Mouse (Mus musculus): ENCODE measurements at regions not wholly inside any gene's neighbourhood (a gene's known extent, or its start where the extent isn't known, plus 50 kb on each side); places are given as distances from the start of the nearest gene placed in this dataset.
A peak's percentile ranks its signal among the peaks of the same experiment; 100 is the strongest.

GRCm38 (mm10) chr8:35877581-35877980 lies 112.0 kb downstream of the Gm19410 start:
- no peak for ATAC-seq (ENCODE audit: low FRiP score, low read depth)
- H3K4me2 ChIP-seq (replicated peaks), result no peak overlapping the region
- no peak overlapping the region for H3K27ac ChIP-seq
- no peaks in the 10 kb centered on the region for H3K9me3 ChIP-seq
- H3K36me3 ChIP-seq, result no peaks in the 10 kb centered on the region
- H3K4me3 ChIP-seq, result no peak overlapping the region
- H3K9ac ChIP-seq, result no peak overlapping the region
- 85% methylated on average over 2 of the region's 2 CpGs for WGBS
- peaks cover 15% of the 10 kb centered on the region for H3K4me1 ChIP-seq
- no peaks in the 10 kb centered on the region for H3K27me3 ChIP-seq (replicated peaks)

DNA sequence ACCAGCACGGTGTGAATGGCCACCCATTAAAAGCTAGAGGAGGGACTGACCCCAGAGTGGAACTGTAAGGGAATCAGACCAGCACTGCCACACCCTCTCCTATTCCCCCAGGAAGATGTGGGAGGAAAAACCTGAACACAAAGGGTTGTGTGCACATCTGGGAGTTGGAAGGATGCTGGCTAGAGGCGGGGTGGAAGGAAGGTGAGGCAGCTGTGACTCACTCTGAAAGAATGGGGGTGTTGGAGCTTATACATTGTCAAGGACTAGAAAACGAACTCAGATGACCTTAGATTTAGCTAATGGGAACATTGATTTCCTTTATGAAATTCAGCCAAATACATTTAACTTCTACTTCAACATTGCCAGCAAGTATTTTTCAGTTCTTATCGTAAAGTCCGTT lies 116.2 kb downstream of the Gm19410 start:
- no peaks in the 10 kb centered on the region for H3K36me3 ChIP-seq
- H3K4me3 ChIP-seq, result no peak overlapping the region
- H3K27me3 ChIP-seq (replicated peaks), result no peaks in the 10 kb centered on the region
- peaks cover 15% of the 10 kb centered on the region for H3K4me1 ChIP-seq
- no peak overlapping the region for H3K9ac ChIP-seq
- no peak overlapping the region for H3K27ac ChIP-seq
- ATAC-seq (ENCODE audit: low FRiP score, low read depth), result no peak
- 0 out of 2 replicates have a peak, but pooled peaks cover 5% of the 10 kb centered on the region for H3K9me3 ChIP-seq
- 73% methylated on average over 5 of the region's 5 CpGs for whole genome bisulfite sequencing
- no peak overlapping the region for H3K4me2 ChIP-seq (replicated peaks)

DNA sequence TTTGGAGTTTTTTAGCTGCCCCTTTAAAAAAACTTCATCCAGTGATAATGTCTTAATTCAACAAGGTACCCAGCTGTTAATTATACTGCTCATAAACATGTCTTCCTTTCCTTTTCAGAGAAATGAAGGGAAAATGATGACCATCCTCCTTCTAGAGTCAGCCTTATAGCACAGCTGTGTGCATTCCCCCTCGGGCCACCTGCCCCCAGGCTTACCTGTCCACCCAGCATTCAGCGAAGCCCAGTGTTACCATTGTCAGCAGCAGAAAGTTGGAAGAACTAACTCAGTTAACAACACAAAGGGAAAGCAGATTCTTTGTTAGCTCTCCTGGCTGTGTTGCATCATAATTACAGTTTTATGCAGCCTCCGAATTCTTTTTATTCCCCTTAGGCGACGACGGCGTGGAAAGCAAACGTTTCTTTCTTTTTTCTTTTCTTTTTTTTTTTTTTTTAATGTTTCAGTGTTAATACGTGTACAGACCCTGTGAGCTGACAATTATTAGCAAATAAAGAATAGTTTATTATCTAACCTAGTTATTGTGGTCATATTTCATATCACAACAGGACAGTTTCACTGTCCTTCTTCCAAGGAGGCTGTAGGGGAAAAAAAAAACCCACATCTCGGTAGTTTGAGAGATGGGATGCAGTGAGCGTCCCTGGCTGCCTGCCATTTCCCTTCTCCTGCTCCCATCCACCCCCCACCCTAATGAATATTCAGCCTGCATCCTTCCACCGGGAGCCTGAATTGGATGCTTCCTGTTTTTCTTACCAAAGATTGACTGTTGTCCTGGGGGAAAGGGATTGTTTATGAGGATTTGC lies 117.3 kb downstream of the Gm19410 start:
- no peaks in the 10 kb centered on the region for H3K36me3 ChIP-seq
- H3K27ac ChIP-seq, result 0 out of 2 replicates have a peak overlapping the region, but pooled peaks have one; percentile 26
- H3K4me2 ChIP-seq (replicated peaks), result peak overlapping the region; percentile 39
- ATAC-seq (ENCODE audit: low FRiP score, low read depth), result peak; percentile 86
- WGBS, result 14% methylated on average over 12 of the region's 12 CpGs
- H3K9me3 ChIP-seq, result 0 out of 2 replicates have a peak, but pooled peaks cover 5% of the 10 kb centered on the region
- H3K4me1 ChIP-seq, result peaks cover 15% of the 10 kb centered on the region
- no peaks in the 10 kb centered on the region for H3K27me3 ChIP-seq (replicated peaks)
- no peak overlapping the region for H3K4me3 ChIP-seq
- H3K9ac ChIP-seq, result no peak overlapping the region

DNA sequence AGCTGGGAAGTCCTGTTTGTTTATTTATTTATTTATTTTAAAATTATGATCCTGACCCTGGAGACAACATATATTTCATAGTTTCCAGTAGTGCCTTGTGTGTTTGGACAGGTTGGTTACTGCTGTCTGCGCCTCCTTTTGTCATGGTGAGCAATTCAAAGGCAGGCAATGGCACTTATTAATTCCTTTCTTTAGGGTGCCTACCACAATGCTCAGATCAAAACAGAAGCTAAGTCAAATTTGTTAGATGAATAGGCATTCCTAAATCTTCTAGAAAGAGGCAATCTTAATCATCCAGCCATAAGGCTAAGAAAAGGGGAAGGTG lies 117.8 kb downstream of the Gm19410 start:
- Histone ChIP-seq H3K27ac (0 out of 2 replicates have a peak overlapping the region, but pooled peaks have one; percentile 26), H3K27me3 (replicated peaks) (no peaks in the 10 kb centered on the region), H3K9ac (no peak overlapping the region), H3K4me1 (peaks cover 15% of the 10 kb centered on the region), H3K4me3 (no peak overlapping the region), H3K36me3 (no peaks in the 10 kb centered on the region), H3K4me2 (replicated peaks) (peak overlapping the region; percentile 39), H3K9me3 (0 out of 2 replicates have a peak, but pooled peaks cover 5% of the 10 kb centered on the region)
- WGBS, result 26% methylated on average over 1 of the region's 1 CpGs
- ATAC-seq (ENCODE audit: low FRiP score, low read depth), result peak; percentile 77

- Histone ChIP-seq H3K9ac (no peak overlapping the region), H3K27me3 (replicated peaks) (no peaks in the 10 kb centered on the region), H3K27ac (no peak overlapping the region), H3K4me2 (replicated peaks) (no peak overlapping the region), H3K36me3 (no peaks in the 10 kb centered on the region), H3K9me3 (0 out of 2 replicates have a peak, but pooled peaks cover 5% of the 10 kb centered on the region), H3K4me1 (peaks cover 15% of the 10 kb centered on the region), H3K4me3 (no peak overlapping the region)
- no peak for ATAC-seq (ENCODE audit: low FRiP score, low read depth)
- 77% methylated on average over 6 of the region's 6 CpGs for WGBS
Measured at GRCm38 (mm10) chr8:35884545-35884944, 119.0 kb downstream of the Gm19410 start.

DNA sequence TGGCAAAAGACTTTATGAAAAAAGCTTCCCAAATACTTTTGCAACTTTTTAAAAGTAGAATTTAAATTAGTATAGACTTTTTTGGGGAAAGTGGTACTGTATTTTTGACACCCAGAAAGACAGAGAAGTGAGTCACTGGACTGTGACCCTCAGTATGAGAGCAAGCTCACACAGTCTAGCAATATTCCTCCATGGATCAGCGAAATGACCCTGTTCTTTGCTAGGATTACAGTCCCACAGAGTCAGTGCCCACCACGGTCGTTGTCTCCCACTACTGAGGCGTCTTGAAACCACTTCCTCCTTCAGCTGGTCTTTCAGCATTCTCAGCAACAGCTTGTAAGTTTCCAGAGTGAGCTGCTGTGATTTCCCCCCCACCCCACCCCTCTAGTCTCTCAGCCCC lies 124.5 kb downstream of the Gm19410 start:
- no peak overlapping the region for H3K4me2 ChIP-seq (replicated peaks)
- H3K4me3 ChIP-seq, result no peak overlapping the region
- no peak for ATAC-seq (ENCODE audit: low FRiP score, low read depth)
- H3K27ac ChIP-seq, result no peak overlapping the region
- no peaks in the 10 kb centered on the region for H3K4me1 ChIP-seq
- no peak overlapping the region for H3K9ac ChIP-seq
- no peaks in the 10 kb centered on the region for H3K36me3 ChIP-seq
- H3K27me3 ChIP-seq (replicated peaks), result no peaks in the 10 kb centered on the region
- H3K9me3 ChIP-seq, result 0 out of 2 replicates have a peak, but pooled peaks cover 5% of the 10 kb centered on the region
- 77% methylated on average over 4 of the region's 4 CpGs for WGBS

GRCm38 (mm10) chr8:35891769-35892168 lies 126.2 kb downstream of the Gm19410 start:
- no peak overlapping the region for H3K9ac ChIP-seq
- H3K4me1 ChIP-seq, result no peaks in the 10 kb centered on the region
- no peak for ATAC-seq (ENCODE audit: low FRiP score, low read depth)
- H3K36me3 ChIP-seq, result no peaks in the 10 kb centered on the region
- H3K4me2 ChIP-seq (replicated peaks), result no peak overlapping the region
- no peak overlapping the region for H3K4me3 ChIP-seq
- H3K9me3 ChIP-seq, result no peaks in the 10 kb centered on the region
- H3K27me3 ChIP-seq (replicated peaks), result no peaks in the 10 kb centered on the region
- 76% methylated on average over 6 of the region's 6 CpGs for WGBS
- no peak overlapping the region for H3K27ac ChIP-seq

DNA sequence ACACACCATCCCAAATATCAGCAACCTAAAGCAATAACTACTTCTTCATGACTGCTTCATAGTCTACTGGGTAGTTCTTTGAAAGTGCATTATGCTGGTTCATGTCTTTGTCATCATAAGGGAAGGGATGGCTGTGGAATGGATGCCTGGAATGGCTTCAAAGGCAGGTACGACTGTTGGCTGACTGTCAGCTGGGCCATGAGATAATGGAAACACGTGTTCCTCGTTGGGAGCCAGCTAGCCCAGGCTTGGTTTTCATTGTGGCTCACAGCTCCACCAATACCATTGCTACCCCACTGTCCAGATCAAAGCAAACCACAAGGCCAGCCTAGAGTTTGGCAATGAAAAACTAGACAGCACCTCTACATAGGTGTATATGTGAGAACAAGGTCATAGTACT lies 132.9 kb downstream of the Gm19410 start:
- Histone ChIP-seq H3K4me3 (no peak overlapping the region), H3K4me1 (peaks cover 4% of the 10 kb centered on the region; the same call in 1 of the 2 replicates), H3K9me3 (no peaks in the 10 kb centered on the region), H3K4me2 (replicated peaks) (no peak overlapping the region), H3K9ac (no peak overlapping the region), H3K27me3 (replicated peaks) (no peaks in the 10 kb centered on the region), H3K36me3 (no peaks in the 10 kb centered on the region), H3K27ac (no peak overlapping the region)
- ATAC-seq (ENCODE audit: low FRiP score, low read depth), result no peak
- 88% methylated on average over 3 of the region's 3 CpGs for WGBS

- H3K36me3 ChIP-seq, result no peaks in the 10 kb centered on the region
- H3K4me2 ChIP-seq (replicated peaks), result no peak overlapping the region
- no peak overlapping the region for H3K9ac ChIP-seq
- no peak overlapping the region for H3K4me3 ChIP-seq
- H3K27ac ChIP-seq, result no peak overlapping the region
- WGBS, result 92% methylated on average over 7 of the region's 7 CpGs
- H3K4me1 ChIP-seq, result peaks cover 4% of the 10 kb centered on the region; the same call in 1 of the 2 replicates
- no peak for ATAC-seq (ENCODE audit: low FRiP score, low read depth)
- no peaks in the 10 kb centered on the region for H3K9me3 ChIP-seq
- H3K27me3 ChIP-seq (replicated peaks), result no peaks in the 10 kb centered on the region
Measured at GRCm38 (mm10) chr8:35901490-35901889, 135.9 kb downstream of the Gm19410 start.

DNA sequence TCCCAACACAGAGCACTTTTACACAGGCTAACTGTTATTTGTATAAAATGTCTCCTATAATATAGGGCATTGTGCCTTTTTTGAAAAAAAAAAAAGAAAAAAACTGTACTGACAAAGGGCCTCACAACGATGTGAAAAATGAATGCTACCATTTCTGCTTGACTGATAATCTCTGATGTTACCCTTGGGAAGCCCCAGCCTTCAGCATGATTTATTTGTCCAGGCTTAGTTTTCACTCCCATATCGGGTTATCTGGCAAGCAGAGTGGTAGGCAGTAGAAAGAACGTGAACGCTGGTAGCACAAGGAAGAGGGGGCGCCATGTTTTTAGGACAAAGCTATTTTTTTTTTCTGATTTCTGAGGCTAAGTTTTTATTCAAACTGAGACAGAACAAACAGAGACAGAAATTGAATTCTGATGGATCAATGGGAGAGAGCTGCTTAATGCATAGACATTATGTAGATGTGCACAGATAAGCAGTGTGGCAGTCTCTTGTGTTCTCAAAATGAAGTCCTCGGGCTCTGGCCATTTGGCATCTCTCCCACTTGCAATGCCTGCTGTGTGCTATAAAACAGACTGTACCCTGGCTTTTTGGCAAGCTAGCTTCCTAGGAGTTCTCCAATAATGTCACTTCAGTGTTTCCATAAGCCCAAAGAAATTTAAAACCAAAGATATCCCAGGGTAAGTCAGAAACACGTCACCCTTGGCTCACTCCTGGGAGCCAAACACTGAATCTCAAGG lies 139.3 kb downstream of the Gm19410 start:
- H3K36me3 ChIP-seq, result no peaks in the 10 kb centered on the region
- no peak overlapping the region for H3K4me2 ChIP-seq (replicated peaks)
- H3K9me3 ChIP-seq, result no peaks in the 10 kb centered on the region
- ATAC-seq (ENCODE audit: low FRiP score, low read depth), result no peak
- 55% methylated on average over 7 of the region's 7 CpGs for WGBS
- H3K27ac ChIP-seq, result peak overlapping the region; percentile 17; the same call in 1 of the 2 replicates
- H3K9ac ChIP-seq, result no peak overlapping the region
- no peaks in the 10 kb centered on the region for H3K4me1 ChIP-seq
- no peak overlapping the region for H3K4me3 ChIP-seq
- no peaks in the 10 kb centered on the region for H3K27me3 ChIP-seq (replicated peaks)

- Histone ChIP-seq H3K9ac (no peak overlapping the region), H3K9me3 (no peaks in the 10 kb centered on the region), H3K4me2 (replicated peaks) (no peak overlapping the region), H3K4me3 (no peak overlapping the region), H3K27me3 (replicated peaks) (no peaks in the 10 kb centered on the region), H3K36me3 (no peaks in the 10 kb centered on the region), H3K4me1 (no peaks in the 10 kb centered on the region), H3K27ac (no peak overlapping the region)
- 78% methylated on average over 2 of the region's 2 CpGs for whole genome bisulfite sequencing
- ATAC-seq (ENCODE audit: low FRiP score, low read depth), result no peak
Measured at GRCm38 (mm10) chr8:35907998-35908397, 142.4 kb downstream of the Gm19410 start.

DNA sequence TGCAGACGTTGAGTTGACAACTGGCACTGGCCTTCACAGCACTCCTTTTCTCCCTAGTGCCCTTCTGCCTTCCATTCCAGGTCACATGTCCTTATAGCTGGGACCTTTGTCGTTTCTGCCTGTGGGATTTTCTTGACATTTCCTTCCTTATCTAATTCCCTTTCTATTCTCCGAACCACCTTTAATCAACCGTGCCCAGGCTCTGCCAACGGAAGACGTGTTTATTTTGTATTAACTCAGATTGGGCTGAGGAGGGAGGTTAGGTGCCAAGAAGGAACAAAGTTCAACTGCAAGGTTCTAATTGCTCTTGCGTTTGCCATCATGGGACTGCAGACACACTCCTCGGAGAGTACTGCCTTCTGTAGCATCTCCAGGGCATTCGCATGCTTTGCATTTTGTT lies 146.7 kb downstream of the Gm19410 start:
- Histone ChIP-seq H3K9ac (no peak overlapping the region), H3K9me3 (no peaks in the 10 kb centered on the region), H3K36me3 (no peaks in the 10 kb centered on the region), H3K4me3 (no peak overlapping the region), H3K27ac (no peak overlapping the region), H3K4me1 (no peaks in the 10 kb centered on the region), H3K4me2 (replicated peaks) (no peak overlapping the region), H3K27me3 (replicated peaks) (no peaks in the 10 kb centered on the region)
- 85% methylated on average over 9 of the region's 9 CpGs for WGBS
- ATAC-seq (ENCODE audit: low FRiP score, low read depth), result no peak

Data from neural tube, embryonic 12.5 days (tissue).